Mouse (Mus musculus) megakaryocyte, embryonic 14.5 days (primary cell): ENCODE results near the gene Crebbp.

Experiments used
- FLI1 ChIP-seq: IDR thresholded peaks from 2 replicates; pipeline ENCODE4 v1.6.1; 2012; ENCODE audit warnings: low read length, inconsistent platforms, mixed read lengths
- GATA1 ChIP-seq: IDR thresholded peaks from 3 replicates; pipeline ENCODE4 v1.6.1; 2012; ENCODE audit warnings: mixed read lengths, low read length, inconsistent platforms, borderline replicate concordance

- no peak for TF ChIP-seq GATA1
- TF ChIP-seq FLI1, result no peak
Observed at GRCm38 (mm10) chr16:4117072-4117471, 96.7 kb downstream of the Crebbp start.
